In the genomic region with DNA sequence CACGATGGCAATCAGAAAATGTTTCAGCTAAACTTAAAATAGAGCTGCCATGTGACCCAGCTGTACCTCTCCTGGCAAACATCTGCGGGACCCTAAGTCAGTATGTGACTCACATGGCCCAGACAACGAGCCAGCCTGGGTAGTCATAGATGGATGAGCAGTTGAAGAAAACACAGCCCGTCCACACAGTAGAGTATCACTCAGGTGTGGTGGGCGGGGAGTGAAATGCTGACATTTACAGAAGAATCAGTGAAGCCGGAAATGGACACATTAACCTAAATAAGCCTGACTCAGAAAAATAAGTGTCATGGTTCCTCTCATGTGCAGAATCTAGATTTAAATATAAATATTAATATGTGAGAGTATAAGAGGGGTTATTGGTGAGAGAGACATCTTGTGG, we compare ENCODE assay signal across 23 mouse cellular contexts.
DNase-seq lines count a peak whose midpoint lies in the region; ATAC-seq and TF ChIP-seq lines count a peak whose summit lies in the region.
"Had no signal": no experiment of that assay in that cellular context is flagged by ENCODE, and none has a peak within 500 bp of the region (broad histone marks: within the 10 kb centered on the region; RNA-seq: fewer than 3 reads in every experiment).

No protein-coding gene starts in this region.

- TF ChIP-seq POLR2A in CH12.LX (IDR thresholded peaks at IDR 0.05; ENCODE audit: low read depth, low read length) = no peak

- no peak overlapping the region for H3K4me2 ChIP-seq in midbrain, embryonic 11.5 days
- no peak overlapping the region for H3K4me2 ChIP-seq in midbrain, embryonic 13.5 days (replicated peaks)
- no peak overlapping the region for H3K4me2 ChIP-seq in CH12.LX (ENCODE audit: insufficient read depth, low read depth, poor library complexity, severe bottlenecking)
- H3K4me2 ChIP-seq: embryonic facial prominence, embryonic 12.5 days; embryonic facial prominence, embryonic 15.5 days; heart, embryonic 11.5 days; hindbrain, embryonic 13.5 days had no signal

- in situ Hi-C loops in CH12.LX (cut with MboI; ENCODE audit: low pct_ligation_motif_present, low pct_unique_long_range_greater_than_20kb, low sequenced_read_pairs) = no loop called here

- H3K36me3 ChIP-seq in midbrain, embryonic 11.5 days (ENCODE audit: control insufficient read depth, insufficient read depth, low read length) = no peaks in the 10 kb centered on the region
- H3K36me3 ChIP-seq in midbrain, embryonic 13.5 days = no peaks in the 10 kb centered on the region
- no peaks in the 10 kb centered on the region for H3K36me3 ChIP-seq in CH12.LX (replicated peaks in 1 of 2; ENCODE audit: control insufficient read depth in 1 of 2, insufficient read depth in 1 of 2, low read length in 1 of 2)
- no peaks in the 10 kb centered on the region for H3K36me3 ChIP-seq in hindbrain, embryonic 10.5 days
- H3K36me3 ChIP-seq: embryonic facial prominence, embryonic 12.5 days; embryonic facial prominence, embryonic 15.5 days; hindbrain, embryonic 13.5 days had no signal

- no peaks in the 10 kb centered on the region for H3K9me3 ChIP-seq in midbrain, embryonic 11.5 days (ENCODE audit: control insufficient read depth, low read length)
- H3K9me3 ChIP-seq in midbrain, embryonic 13.5 days = no peaks in the 10 kb centered on the region
- no peaks in the 10 kb centered on the region for H3K9me3 ChIP-seq in CH12.LX (replicated peaks; ENCODE audit: low read length)
- no peaks in the 10 kb centered on the region for H3K9me3 ChIP-seq in hindbrain, embryonic 10.5 days
- H3K9me3 ChIP-seq: embryonic facial prominence, embryonic 12.5 days; embryonic facial prominence, embryonic 15.5 days; hindbrain, embryonic 13.5 days had no signal

- TF ChIP-seq CTCF in CH12.LX (conservative IDR thresholded peaks at IDR 0.05 in 1 of 2, IDR thresholded peaks at IDR 0.05 in 1 of 2; ENCODE audit: low read depth in 2 of 2, low read length in 2 of 2) = no peak

- H3K4me1 ChIP-seq in midbrain, embryonic 11.5 days (ENCODE audit: control insufficient read depth, insufficient read depth, low read length) = no peaks in the 10 kb centered on the region
- H3K4me1 ChIP-seq in midbrain, embryonic 13.5 days (replicated peaks) = no peaks in the 10 kb centered on the region
- H3K4me1 ChIP-seq in CH12.LX (ENCODE audit: control insufficient read depth in 1 of 2, insufficient read depth in 2 of 2) = peaks cover 0 to 17% of the 10 kb centered on the region in 2 experiments; a peak in 2 of 4 replicates
- H3K4me1 ChIP-seq in hindbrain, embryonic 10.5 days (replicated peaks) = no peaks in the 10 kb centered on the region
- H3K4me1 ChIP-seq: embryonic facial prominence, embryonic 12.5 days; hindbrain, embryonic 13.5 days had no signal

- dilution Hi-C loops in CH12.LX (cut with MboI; ENCODE audit: extremely low pct_ligation_motif_present, extremely low pct_unique_long_range_greater_than_20kb, low sequenced_read_pairs) = no loop called here

- no peak for TF ChIP-seq RAD21 in CH12.LX (IDR thresholded peaks at IDR 0.05; ENCODE audit: low read depth, low read length)

- DNase-seq in midbrain, embryonic 11.5 days (ENCODE audit: low spot score, missing footprints) = peak; percentile 53
- DNase-seq in CH12.LX (ENCODE audit: extremely low read depth) = peak; percentile 17
- no peak for DNase-seq in B cell, adult 2 months
- DNase-seq in hindbrain, embryonic 10.5 days (ENCODE audit: low spot score) = no peak
- DNase-seq: adrenal gland, adult 2 months; adrenal gland, postnatal 14 days; cerebellum, adult 11 months; cerebellum, adult 2 months; cerebellum, adult 9-11 months; cerebellum, postnatal 25 days; forebrain, postnatal 0 days; gastrocnemius, adult 2 months; gastrocnemius, postnatal 14 days; heart, adult 11 months had no signal

- no peak overlapping the region for H3K27ac ChIP-seq in midbrain, embryonic 11.5 days (ENCODE audit: low read depth, low read length)
- no peak overlapping the region for H3K27ac ChIP-seq in midbrain, embryonic 13.5 days
- H3K27ac ChIP-seq in CH12.LX (ENCODE audit: insufficient read depth, low read depth) = no peak overlapping the region
- no peak overlapping the region for H3K27ac ChIP-seq in hindbrain, embryonic 10.5 days
- H3K27ac ChIP-seq: embryonic facial prominence, embryonic 12.5 days; embryonic facial prominence, embryonic 15.5 days; gastrocnemius, adult 2 months; hindbrain, embryonic 13.5 days had no signal

- H3K4me3 ChIP-seq in midbrain, embryonic 11.5 days (ENCODE audit: low read depth, low read length) = no peak overlapping the region
- H3K4me3 ChIP-seq in midbrain, embryonic 13.5 days (replicated peaks) = no peak overlapping the region
- no peak overlapping the region for H3K4me3 ChIP-seq in CH12.LX (replicated peaks in 1 of 3; ENCODE audit: low read depth in 2 of 3, low read length in 2 of 3, poor library complexity in 1 of 3)
- no peak overlapping the region for H3K4me3 ChIP-seq in hindbrain, embryonic 10.5 days
- H3K4me3 ChIP-seq: embryonic facial prominence, embryonic 12.5 days; embryonic facial prominence, embryonic 15.5 days; gastrocnemius, adult 2 months; hindbrain, embryonic 13.5 days had no signal

- TF ChIP-seq EP300 in CH12.LX (IDR thresholded peaks at IDR 0.05; ENCODE audit: low read length) = no peak

- no peaks in the 10 kb centered on the region for H3K79me2 ChIP-seq in CH12.LX (replicated peaks; ENCODE audit: control insufficient read depth, extremely low read depth, insufficient read depth, poor library complexity, severe bottlenecking)

- WGBS in midbrain, embryonic 11.5 days = 93% methylated on average over 6 of the region's 6 CpGs
- WGBS in midbrain, embryonic 13.5 days = 92% methylated on average over 6 of the region's 6 CpGs
- 92% methylated on average over 6 of the region's 6 CpGs for WGBS in hindbrain, embryonic 10.5 days

- no peak for ATAC-seq in midbrain, embryonic 11.5 days (ENCODE audit: low FRiP score)
- ATAC-seq in midbrain, embryonic 13.5 days = no peak
- ATAC-seq in inflammation-experienced regulatory T-cells, adult 6 months = peak; percentile 82
- ATAC-seq: forebrain, embryonic 14.5 days; forebrain, postnatal 0 days; hindbrain, embryonic 16.5 days; intestine, postnatal 0 days had no signal

- H3K27me3 ChIP-seq in midbrain, embryonic 11.5 days (ENCODE audit: control insufficient read depth, insufficient read depth, low read length) = no peaks in the 10 kb centered on the region
- H3K27me3 ChIP-seq in midbrain, embryonic 13.5 days = no peaks in the 10 kb centered on the region
- H3K27me3 ChIP-seq in CH12.LX (replicated peaks) = no peaks in the 10 kb centered on the region
- no peaks in the 10 kb centered on the region for H3K27me3 ChIP-seq in hindbrain, embryonic 10.5 days (ENCODE audit: insufficient read depth, poor library complexity, severe bottlenecking)
- H3K27me3 ChIP-seq: embryonic facial prominence, embryonic 12.5 days; embryonic facial prominence, embryonic 15.5 days had no signal

- no peak overlapping the region for H3K9ac ChIP-seq in midbrain, embryonic 11.5 days (ENCODE audit: low read length)
- H3K9ac ChIP-seq in midbrain, embryonic 13.5 days (replicated peaks) = no peak overlapping the region
- H3K9ac ChIP-seq in CH12.LX (ENCODE audit: insufficient read depth, low read depth) = no peak overlapping the region
- H3K9ac ChIP-seq: embryonic facial prominence, embryonic 12.5 days; embryonic facial prominence, embryonic 15.5 days; forebrain, postnatal 0 days; hindbrain, embryonic 13.5 days had no signal

TF ChIP-seq in CH12.LX, 34 proteins besides CTCF, POLR2A, EP300 and RAD21:
- TF ChIP-seq POLR2AphosphoS2 (IDR thresholded peaks at IDR 0.05; ENCODE audit: low read depth, low read length) = no peak

Comparison
In these comparisons a context has a peak if more than half of its experiments do, and no peak if none do; other contexts are left out.
1. DNase-seq: peak in midbrain, embryonic 11.5 days (single experiment) and CH12.LX (single experiment); none in B cell, adult 2 months (0 of 2) and hindbrain, embryonic 10.5 days (single experiment).